ENCODE assay signal across 21 mouse cellular contexts in genomic region chr10:119064218-119064617, GRCm38 (mm10).
"Had no signal": no experiment of that assay in that cellular context is flagged by ENCODE, and none has a peak within 500 bp of the region (broad histone marks: within the 10 kb centered on the region; RNA-seq: fewer than 3 reads in every experiment).

No protein-coding gene starts in this region.

- H3K9ac ChIP-seq: limb, embryonic 12.5 days; limb, embryonic 15.5 days; liver, embryonic 14.5 days; liver, postnatal 0 days; lung, embryonic 14.5 days; neural tube, embryonic 12.5 days had no signal

- H3K36me3 ChIP-seq: limb, embryonic 12.5 days; limb, embryonic 15.5 days; neural tube, embryonic 12.5 days had no signal

- H3K4me2 ChIP-seq: limb, embryonic 12.5 days; limb, embryonic 15.5 days; liver, embryonic 11.5 days; lung, embryonic 14.5 days; neural tube, embryonic 12.5 days had no signal

- H3K4me3 ChIP-seq: limb, embryonic 12.5 days; limb, embryonic 15.5 days; neural tube, embryonic 12.5 days had no signal

- ATAC-seq: inflammation-experienced regulatory T-cells, adult 6 months had no signal

- H3K27ac ChIP-seq: limb, embryonic 12.5 days; limb, embryonic 15.5 days; liver, embryonic 14.5 days; macrophage; neural tube, embryonic 12.5 days; stomach, postnatal 0 days had no signal

- H3K27me3 ChIP-seq: limb, embryonic 12.5 days; limb, embryonic 15.5 days; neural tube, embryonic 12.5 days had no signal

- H3K9me3 ChIP-seq: limb, embryonic 12.5 days; limb, embryonic 15.5 days; neural tube, embryonic 12.5 days had no signal

- DNase-seq: kidney, adult 11 months; kidney, adult 8-10 months; kidney, postnatal 14 days; kidney, postnatal 4 days; left cerebral cortex, postnatal 4 days; liver, postnatal 0 days; lung, embryonic 14.5 days; right cerebral cortex, adult 18-20 months; right cerebral cortex, postnatal 14 days; right cerebral cortex, postnatal 4 days; thymus, adult 2 months; thymus, postnatal 14 days; thymus, postnatal 4 days had no signal
